Mouse (Mus musculus): ENCODE data around the gene Rapgef2.
"Not testable (repeated sequence)": the region's sequence is repeated elsewhere in the genome, so short reads cannot be mapped to it uniquely, and the experiment has no call there.

Gene Rapgef2

DNA sequence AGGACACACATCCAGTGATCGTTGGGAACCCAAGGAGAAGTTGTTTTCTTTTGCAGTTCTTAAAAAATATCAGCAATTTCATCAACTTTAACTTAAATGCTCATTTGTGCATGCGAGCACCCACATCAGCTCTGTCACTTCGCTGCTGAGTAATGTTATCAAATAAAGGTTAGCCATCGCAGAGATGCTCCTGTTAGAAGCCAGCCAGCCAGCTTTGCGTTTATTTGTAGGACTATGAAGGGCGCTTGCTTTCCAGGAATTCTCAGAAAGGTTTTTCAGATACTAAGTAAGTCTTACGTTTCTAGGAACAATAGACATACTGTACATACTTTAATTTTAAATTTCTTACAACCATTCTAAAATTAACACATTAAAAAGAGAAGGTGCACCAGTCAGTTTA is 185.5 kb downstream of the Rapgef2 start:
- no peak for DNase-seq (ENCODE audit: low spot score in 2 of 2)

DNA sequence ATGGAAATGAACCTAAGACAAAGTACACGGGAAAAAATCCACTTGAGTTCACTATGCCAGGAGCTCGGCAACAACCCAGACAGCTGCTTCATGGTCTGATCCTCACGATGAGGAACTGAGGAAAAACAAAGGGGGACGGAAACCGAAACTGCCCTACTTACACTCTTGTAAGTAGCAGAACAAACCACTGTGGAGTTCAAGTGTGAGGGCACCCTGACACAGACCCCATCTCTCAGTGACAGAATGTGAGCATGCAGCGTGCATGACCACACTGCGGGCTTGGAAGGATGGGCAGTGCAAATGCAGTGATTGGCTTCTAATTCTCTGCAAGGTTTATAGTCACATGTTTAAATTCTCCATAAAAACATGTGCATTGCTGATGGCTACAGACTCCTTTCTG is 197.2 kb downstream of the Rapgef2 start:
- no peak for DNase-seq (ENCODE audit: low spot score in 2 of 2)

DNA sequence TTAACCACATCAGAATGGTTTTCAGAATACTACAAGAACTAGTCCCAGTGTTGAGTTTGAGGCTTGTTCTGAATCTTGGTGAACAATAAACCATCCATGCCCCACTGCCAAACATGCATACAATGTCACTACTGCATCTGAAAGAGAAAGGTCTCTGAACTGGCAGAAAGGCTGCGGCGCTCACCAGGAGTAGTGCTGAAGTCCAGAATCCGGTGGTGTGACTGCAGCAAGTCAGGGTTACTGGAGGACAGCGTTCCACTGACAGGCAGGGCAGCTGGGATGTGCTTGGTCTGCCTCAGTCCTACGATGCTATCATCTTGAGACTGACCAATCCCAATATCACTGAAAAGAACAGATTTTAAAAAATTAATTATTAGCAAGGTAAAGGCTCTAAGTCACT is 197.9 kb downstream of the Rapgef2 start:
- no peak for DNase-seq (ENCODE audit: low spot score in 2 of 2)

DNA sequence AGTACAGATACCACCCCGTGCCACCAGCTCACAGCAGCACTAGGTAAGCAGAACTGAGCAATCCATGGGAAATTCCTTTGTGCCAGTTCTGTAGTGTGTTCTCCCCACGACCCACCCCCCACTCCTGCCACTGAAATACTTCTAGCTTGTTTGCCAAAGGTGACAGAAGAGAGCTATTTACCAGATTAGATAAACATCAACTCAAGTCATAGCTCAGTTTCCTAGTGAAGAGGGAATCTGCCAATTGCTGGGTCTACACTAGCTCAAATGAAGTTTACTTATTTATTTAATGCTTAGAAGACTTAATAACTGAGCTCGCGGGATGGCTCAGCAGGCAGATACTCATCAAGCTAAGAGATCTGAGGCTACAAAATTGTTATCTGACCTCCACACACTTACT is 200.0 kb downstream of the Rapgef2 start:
- no peak for DNase-seq (ENCODE audit: low spot score in 2 of 2)

DNA sequence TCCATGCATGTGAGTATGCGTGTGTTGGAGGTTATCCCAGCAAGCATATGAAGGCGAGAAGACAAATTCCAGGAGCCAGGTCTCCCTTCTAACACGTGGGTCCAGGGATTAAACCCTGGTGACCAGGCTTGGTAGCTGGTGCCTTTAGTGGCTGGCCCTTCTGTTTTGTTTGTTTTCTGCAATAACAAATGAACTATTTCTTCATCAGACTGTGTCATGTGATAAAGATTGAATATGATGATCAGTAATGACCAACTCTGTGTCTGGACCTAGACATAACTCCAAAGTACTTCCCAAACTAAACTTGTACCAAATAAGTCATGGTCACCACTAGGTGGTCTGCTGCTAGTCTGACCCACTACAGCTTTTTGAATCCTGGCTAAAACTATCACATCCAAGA is 202.4 kb downstream of the Rapgef2 start:
- no peak for DNase-seq (ENCODE audit: low spot score in 2 of 2)

DNA sequence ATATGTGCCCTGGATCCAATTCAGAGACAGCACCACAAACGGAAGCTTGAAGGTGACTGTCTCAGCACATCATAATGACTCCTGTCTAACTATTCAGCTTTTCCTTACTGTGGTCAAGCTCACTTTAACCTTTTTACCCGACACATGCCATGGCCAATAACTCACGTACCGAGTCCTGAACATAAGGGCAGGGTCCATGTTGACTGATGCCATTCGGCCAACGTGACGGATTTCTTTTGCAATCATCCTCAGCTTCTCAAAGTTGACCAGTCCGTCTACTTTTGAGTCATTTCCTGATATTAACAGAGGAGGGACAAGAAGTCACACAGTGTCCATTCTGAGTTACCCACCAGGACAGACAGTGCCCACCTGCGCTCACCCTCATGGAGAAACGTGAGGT is 203.3 kb downstream of the Rapgef2 start:
- DNase-seq (ENCODE audit: low spot score in 2 of 2), result no peak

DNA sequence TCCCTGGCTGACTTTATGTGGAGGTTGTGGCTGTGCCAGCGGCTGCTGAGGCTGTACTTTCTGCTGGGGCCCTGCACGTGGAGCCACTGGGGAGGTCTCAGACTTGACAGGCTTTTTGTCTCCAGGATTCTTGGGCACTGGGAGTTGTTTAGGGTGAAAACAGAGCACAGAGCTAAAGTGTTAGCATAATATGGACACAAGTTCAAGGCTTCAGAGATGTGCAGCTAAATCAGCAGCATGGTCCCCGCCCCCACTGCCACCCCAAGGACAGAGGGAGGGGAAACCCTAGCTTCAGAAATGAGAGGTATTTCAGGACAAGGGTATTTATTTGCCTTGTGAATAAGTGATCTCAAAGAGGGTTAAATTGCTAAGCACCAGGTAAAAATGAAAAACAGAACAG is 207.2 kb downstream of the Rapgef2 start:
- DNase-seq (ENCODE audit: low spot score in 2 of 2), result no peak

DNA sequence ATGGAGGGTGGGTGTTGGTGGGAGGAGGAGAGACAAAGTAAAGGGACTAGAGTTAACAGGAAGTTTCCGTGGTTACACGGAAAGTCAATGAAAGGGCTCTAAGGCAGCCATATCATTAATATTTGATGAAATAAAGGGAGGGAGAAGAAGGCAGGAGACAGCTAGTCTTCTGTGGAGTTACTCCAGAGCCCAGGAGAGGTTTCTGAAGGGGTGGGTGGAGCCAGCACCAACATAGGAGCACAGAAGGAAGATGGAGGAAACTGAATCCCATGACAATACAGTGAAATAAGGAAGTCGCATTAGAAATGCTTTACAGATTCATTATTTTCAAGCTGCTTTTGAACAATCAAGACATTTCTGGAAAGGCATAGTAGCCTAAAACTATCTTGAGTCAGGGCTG is 211.3 kb downstream of the Rapgef2 start:
- DNase-seq (ENCODE audit: low spot score in 2 of 2), result no peak

DNA sequence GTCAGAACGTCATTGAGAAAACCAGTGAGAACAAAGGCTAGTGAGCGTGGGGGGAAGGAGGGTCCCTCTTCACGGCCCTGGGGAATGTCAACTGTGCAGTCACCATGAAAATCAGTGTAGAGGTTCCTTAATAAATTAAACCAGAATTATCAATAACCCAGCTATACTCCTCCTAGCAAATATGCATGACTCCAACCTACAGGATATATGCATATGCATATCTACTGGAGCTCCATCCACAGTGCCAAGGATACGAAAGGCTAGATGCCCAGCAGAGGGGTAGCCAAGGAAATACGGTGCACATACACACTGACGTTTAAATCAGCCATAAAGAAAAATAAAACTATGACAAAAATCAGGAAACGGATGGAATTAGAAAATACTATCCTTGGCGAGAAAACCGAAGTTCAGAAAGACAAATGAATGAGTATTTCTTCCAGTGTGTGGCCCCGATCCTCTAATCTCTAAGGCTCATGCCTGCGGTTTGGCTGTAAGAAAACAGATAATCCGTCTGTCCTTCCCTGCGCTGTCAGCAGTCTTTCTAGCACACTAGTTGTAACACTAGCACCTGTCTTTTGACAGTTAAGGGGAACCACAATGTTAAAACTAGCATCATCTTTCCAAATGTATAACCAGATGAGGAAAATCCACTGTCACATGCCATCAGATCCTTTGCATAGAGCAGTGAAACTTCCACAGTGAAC is 212.6 kb downstream of the Rapgef2 start:
- no peak for DNase-seq (ENCODE audit: low spot score in 2 of 2)

DNA sequence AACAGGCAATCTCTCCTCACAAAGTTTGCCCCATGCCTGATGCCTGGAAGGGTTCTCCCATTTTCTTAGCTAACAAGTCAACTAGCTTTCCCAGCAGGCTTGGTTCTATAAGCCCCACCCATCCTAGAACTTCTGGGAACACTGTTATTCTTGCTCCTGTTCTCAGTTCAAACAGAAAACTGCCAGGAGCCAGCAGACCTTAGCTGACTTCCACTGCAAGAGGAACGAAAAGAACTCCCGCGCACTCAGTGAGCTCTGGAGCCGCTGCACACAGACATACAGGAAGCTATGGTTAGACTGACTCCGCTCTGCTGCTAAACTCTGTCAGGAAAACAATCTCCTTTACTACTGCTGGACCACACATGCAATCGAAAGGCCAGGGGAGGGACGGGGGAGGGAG is 214.8 kb downstream of the Rapgef2 start:
- no peak for DNase-seq (ENCODE audit: low spot score in 2 of 2)

DNA sequence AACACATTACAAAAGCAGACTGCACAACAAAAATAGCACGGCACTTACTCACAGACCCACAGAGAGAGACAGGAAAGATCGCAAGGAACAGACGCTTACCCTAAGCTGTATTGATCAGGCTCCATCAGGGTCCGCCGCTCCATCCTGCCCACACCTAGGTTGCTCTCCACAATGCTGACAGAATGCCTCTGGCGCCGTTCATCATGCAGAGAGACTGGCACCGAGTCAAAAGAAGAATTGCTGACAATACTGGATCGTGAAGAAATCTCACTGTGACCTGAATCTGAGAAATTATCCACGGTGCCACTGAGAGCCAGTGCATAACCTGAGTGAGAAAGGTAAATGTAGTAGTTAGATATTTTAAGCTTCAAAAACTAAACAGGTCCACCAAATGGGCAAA is 216.4 kb downstream of the Rapgef2 start:
- DNase-seq (ENCODE audit: low spot score in 2 of 2), result no peak

DNA sequence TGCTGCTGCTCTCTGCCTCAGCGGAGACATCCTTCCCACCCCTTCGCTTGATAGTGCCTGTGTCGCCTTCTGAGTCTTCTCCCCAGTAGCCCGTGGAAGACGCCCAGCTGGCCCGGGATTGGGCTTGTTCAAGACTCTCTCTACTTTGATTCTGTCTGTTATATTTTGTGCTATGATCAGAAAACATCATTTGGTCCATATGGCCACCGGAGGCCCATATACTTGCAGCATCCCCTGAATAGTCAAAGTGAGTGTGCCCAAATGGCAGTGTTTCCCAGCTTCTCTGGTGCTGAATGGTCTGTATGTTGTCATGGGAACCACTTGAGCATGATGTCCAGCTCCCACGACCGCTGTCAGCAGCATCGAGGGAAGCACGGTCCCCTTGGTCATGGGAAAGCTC is 217.3 kb downstream of the Rapgef2 start:
- no peak for DNase-seq (ENCODE audit: low spot score in 2 of 2)

DNA sequence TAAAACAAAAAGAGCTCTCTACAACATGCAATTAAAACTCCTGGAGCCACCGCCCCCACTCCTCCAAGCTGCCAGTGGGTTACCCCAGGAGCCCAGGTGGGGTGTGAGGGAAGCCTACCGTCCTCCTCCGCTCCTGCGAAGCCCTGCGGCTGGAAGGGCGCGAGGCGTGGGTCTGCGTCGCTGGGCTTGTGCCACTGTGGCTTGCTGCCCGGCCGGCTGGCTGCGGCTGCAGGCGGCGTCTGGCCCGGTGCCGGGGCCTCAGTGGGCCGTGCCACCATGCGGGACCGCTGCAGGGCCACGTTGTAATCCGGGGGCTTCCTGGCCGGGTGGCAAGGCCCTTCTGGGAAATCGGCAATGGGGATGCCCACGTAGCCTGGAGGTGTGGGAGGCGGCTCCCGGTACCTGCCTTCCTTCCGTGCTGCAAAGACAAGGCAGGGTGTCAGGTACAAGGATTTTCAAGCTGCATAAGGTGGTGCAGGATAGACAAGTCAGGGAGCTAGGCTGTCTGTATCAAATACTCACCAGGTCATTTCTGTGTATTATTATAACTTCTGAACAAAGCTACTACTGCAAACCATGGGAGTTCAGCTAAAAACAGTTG is 219.8 kb downstream of the Rapgef2 start:
- DNase-seq (ENCODE audit: low spot score in 2 of 2), result no peak

DNA sequence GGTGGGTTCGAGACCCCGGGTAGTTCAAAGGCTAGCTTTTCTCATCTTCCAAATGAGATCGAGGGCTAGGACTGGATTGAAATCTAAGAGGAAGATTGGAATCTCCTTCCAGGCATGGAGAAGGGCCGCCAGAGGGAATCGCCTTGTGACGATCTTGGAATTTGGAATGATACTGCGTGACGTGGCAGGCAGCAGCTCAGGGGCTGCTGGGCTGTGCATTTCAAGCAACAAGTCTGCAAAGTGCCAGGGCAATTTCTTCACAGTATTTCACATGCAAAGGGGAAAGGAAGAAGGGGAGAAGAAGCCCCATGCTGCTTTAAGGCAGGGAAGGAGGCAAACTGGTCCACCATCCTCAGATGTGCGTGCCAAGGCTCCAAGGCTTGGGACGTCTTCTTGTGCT is 222.2 kb downstream of the Rapgef2 start:
- DNase-seq (ENCODE audit: low spot score in 2 of 2), result no peak

DNA sequence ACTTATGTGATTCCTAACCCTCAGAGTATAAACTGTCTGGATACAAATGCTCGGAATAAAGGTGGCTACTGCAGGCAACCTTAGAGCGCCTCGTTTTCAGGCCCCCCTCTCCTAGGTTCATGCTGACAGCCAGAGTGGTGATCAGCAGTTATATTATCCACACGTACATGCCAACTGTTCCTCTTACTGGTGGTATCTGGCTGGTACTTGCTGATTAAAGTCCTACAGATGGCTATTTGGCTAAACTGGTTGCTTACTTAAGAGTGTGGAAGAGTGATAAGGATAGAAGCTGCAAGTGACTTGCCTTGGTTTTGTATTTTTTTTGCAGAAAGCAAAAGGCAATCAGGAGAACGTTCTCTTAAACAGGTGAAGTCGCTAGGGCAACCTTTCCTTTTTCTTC is 224.9 kb downstream of the Rapgef2 start:
- DNase-seq (ENCODE audit: low spot score in 2 of 2), result no peak

DNA sequence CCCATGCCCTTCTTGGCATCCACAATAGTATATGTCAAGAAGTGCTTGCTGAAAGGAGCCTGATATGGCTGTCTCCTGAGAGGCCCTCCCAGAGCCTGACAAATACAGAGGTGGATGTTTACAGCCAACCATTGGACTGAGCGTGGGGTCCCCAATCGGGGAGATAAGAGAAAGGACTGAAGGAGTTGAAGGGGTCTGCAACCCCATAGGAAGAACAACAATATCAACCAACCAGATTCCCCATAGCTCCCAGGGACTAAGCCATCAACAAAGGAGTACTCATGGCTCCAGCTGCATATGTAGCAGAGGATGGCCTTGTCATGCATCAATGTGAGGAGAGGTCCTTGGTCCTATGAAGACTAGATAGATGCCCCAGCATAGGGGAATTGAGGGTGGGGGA is 227.8 kb downstream of the Rapgef2 start:
- not testable (repeated sequence) for DNase-seq (ENCODE audit: low spot score in 2 of 2)

DNA sequence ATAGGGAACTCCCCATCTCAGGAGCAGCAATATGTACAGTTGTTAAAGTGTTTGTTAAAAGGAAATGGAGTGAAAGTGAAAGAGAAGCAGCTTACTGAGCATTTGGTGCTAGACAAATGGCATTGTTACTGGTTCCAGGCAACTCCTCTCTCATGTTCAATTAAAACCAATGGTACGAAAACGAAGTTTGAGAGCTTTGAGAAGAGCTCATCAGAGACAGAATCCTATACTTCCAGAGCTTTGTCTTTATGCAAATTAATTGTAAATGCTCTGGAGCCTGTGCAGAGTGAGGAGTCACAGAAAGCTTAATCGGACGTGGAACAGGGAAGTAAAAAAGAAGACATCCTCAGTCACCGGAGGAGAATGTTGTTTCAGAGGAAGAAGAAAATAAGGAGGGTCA is 241.1 kb downstream of the Rapgef2 start:
- DNase-seq (ENCODE audit: low spot score in 2 of 2), result no peak

DNA sequence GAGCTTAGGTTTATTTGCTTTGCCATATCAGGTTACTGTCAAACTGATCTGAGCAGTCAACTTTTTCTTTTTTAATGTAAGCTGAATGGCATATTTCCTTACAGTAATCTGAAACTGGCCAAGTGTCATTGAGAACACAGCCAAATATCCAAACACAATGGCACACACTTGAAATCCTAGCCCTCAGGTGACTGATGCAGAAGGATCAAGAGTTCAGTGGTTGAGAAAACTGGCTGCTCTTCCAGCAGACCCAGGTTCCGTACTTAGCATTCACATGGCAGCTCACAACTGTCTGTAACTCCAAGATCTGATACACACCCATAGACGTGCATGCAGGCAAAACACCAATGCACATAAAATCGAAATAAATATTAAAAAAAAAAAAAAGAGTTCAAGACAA is 243.3 kb downstream of the Rapgef2 start:
- DNase-seq (ENCODE audit: low spot score in 2 of 2), result no peak

DNA sequence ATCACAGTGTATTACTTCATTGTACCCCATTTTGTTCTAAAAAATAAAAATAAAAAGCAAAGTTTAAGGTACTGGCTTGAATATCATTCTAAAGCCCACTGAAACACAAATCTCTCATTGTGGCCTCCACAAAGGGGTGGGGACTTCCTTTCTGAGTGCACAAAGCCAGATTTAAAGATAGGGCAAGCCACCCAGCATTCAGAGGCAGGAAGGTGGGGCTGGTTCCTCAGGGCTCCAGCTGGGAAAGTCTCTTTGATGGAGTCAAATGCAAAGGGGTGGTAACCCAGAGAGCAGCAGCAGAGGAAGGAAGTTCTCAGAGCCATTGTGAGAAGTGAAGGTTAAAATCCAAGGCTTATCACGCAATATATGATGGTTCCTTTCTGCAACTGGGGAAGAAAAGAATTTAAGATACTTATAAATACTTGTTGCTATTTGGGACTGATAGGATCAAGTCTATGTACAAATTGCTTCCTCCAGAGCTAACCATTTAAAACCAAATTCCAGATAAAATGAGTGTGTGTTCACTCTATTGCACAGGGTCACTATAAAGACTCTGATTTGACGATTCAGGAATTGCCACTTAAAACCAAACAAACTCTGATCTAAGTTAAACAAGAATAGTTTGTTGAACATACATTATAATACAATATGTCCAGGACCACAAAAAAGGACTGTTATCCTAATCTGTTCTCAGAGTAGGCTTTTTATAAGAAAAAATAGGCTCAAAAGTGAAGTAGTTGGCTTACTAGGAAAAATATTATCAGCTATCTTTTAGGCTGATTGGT is 246.5 kb downstream of the Rapgef2 start:
- no peak for DNase-seq (ENCODE audit: low spot score in 2 of 2)

DNA sequence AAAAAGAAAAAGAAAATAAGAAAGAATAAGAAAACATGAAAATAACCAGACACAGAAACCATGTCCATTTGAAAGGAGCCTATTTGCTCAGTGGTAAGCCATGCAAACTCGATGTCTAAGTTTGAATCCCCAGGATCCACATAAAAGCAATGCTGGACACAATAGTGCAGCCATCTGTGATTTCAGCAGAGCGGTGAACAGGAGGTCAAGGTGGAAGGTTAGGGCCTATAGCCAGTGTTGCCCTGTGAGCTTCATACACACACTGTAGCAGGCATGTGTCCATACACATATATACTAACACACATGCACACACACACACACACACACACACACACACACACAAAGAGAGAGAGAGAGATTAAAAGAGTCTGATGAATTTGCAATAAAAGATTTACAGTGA is 247.3 kb downstream of the Rapgef2 start:
- no peak for DNase-seq (ENCODE audit: low spot score in 2 of 2)

DNA sequence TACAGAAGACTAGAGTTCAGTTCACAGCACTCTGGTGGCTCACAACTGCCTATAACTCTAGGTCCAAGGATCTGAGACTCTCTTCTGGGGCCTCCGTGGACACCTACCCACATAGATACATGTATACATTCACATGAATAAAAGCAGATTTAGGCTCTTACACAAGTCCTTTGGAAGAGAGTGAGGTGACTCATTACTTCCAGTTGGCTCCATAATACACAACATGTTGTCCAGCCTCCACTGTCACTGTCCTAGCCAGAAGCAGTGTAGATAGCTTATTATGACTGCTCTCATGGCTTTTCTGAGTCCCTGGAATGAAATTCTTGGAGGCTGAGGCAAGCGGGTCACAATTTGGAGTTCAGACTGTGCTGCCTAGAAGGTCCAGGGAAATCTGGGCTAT is 251.9 kb downstream of the Rapgef2 start:
- no peak for DNase-seq (ENCODE audit: low spot score in 2 of 2)

DNA sequence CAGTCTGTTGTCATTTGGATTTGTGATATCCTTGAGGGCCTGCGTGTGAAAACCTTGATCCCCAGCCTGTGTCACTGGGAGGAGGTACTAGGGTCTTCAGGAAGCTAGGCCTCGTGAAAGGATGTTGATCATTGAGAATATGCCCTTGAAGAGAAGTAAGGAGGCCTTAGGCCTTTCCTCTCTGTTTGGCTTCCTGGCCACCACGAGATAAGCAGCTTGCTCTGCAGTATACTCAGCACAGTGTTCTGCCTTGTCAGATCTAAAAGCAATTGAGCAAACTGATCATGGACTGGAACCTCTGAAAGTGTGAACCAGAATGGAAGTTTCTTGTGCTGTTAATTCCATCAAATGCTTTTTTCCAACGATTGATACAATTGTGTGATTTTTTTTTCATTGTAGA is 255.5 kb downstream of the Rapgef2 start:
- no peak for DNase-seq (ENCODE audit: low spot score in 2 of 2)

All from urinary bladder, adult 18-20 months (tissue).